Mouse (Mus musculus): ENCODE measurements around the gene Olfr937. TPM values are rescaled to one million over a fixed set of nuclear protein-coding genes. Genes with fewer than 3 reads are reported as not detected.

Olfr937 gene
- not detected in 2 replicates for polyA plus RNA-seq (2014; fragmentation: Nextera tagmentation; extraction: Ambion mirVana)

- H3K36me3 ChIP-seq (ENCODE audit: control insufficient read depth, insufficient read depth, low read length) = no peaks in the 10 kb centered on the region
- WGBS = 81% methylated on average over 1 of the region's 1 CpGs
- no peak within 1 kb of the TSS for H3K4me2 ChIP-seq (replicated peaks; ENCODE audit: low read depth, low read length)
- H3K9ac ChIP-seq (replicated peaks; ENCODE audit: low read depth, low read length) = no peak within 1 kb of the TSS
- no peak within 1 kb of the TSS for H3K4me3 ChIP-seq (ENCODE audit: low read depth, low read length)
- H3K27ac ChIP-seq (ENCODE audit: low read length) = no peak within 1 kb of the TSS
- ATAC-seq (ENCODE audit: insufficient number of reproducible peaks, insufficient read depth, low FRiP score, low read depth) = no peak
- no peaks in the 10 kb centered on the region for H3K27me3 ChIP-seq (ENCODE audit: control insufficient read depth, insufficient read depth, low read length)
- no peaks in the 10 kb centered on the region for H3K4me1 ChIP-seq (ENCODE audit: control insufficient read depth, insufficient read depth, low read length)
- no peaks in the 10 kb centered on the region for H3K9me3 ChIP-seq (ENCODE audit: control insufficient read depth, low read depth, low read length)
Measured at GRCm38 (mm10) chr9:39064851-39065250, at the start of gene Olfr937. Olfr937 (minus strand) TSS chr9:39064951.

- no peak within 1 kb of the TSS for H3K4me2 ChIP-seq (replicated peaks; ENCODE audit: low read depth, low read length)
- ATAC-seq (ENCODE audit: insufficient number of reproducible peaks, insufficient read depth, low FRiP score, low read depth) = no peak
- no peak within 1 kb of the TSS for H3K9ac ChIP-seq (replicated peaks; ENCODE audit: low read depth, low read length)
- H3K27ac ChIP-seq (ENCODE audit: low read length) = no peak within 1 kb of the TSS
- H3K9me3 ChIP-seq (ENCODE audit: control insufficient read depth, low read depth, low read length) = no peaks in the 10 kb centered on the region
- WGBS = 89% methylated on average over 2 of the region's 2 CpGs
- H3K36me3 ChIP-seq (ENCODE audit: control insufficient read depth, insufficient read depth, low read length) = no peaks in the 10 kb centered on the region
- no peak within 1 kb of the TSS for H3K4me3 ChIP-seq (ENCODE audit: low read depth, low read length)
- H3K4me1 ChIP-seq (ENCODE audit: control insufficient read depth, insufficient read depth, low read length) = no peaks in the 10 kb centered on the region
- no peaks in the 10 kb centered on the region for H3K27me3 ChIP-seq (ENCODE audit: control insufficient read depth, insufficient read depth, low read length)
Measured at GRCm38 (mm10) chr9:39078787-39079186, 14.0 kb upstream of the Olfr937 start, which contains the start of gene Olfr938. Olfr938 (minus strand) TSS chr9:39078887.

DNA sequence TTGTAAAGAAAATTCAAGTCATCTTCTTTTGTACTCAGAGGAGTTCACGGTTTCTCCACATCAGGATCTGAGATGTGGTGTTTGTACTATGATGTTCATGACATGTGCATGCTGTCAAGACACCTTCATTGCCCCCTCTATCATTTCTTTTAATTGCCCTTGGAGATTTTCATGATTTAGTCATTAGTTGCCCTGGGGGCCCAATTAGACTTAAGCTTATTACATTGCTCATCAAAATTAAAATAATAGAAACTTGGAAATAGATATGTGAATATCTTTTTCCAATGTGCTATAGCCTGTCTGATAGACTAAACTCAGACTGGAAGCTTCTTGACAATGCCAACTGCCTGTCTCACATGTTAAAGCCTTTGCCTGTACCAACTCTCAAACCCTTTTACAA, 41.5 kb downstream of the Olfr937 start, which contains the start of gene Olfr146:
Gene Olfr146 (minus strand): TSS at position 101 of the 400 bp plus-strand sequence.
- Histone ChIP-seq H3K4me1 (ENCODE audit: control insufficient read depth, insufficient read depth, low read length) (no peaks in the 10 kb centered on the region), H3K27ac (ENCODE audit: low read length) (no peak within 1 kb of the TSS), H3K4me2 (replicated peaks; ENCODE audit: low read depth, low read length) (no peak within 1 kb of the TSS), H3K27me3 (ENCODE audit: control insufficient read depth, insufficient read depth, low read length) (no peaks in the 10 kb centered on the region), H3K9me3 (ENCODE audit: control insufficient read depth, low read depth, low read length) (no peaks in the 10 kb centered on the region), H3K9ac (replicated peaks; ENCODE audit: low read depth, low read length) (no peak within 1 kb of the TSS), H3K4me3 (ENCODE audit: low read depth, low read length) (no peak within 1 kb of the TSS), H3K36me3 (ENCODE audit: control insufficient read depth, insufficient read depth, low read length) (no peaks in the 10 kb centered on the region)
- WGBS = 75% methylated on average over 1 of the region's 1 CpGs
- ATAC-seq (ENCODE audit: insufficient number of reproducible peaks, insufficient read depth, low FRiP score, low read depth) = no peak

Small RNA genes lying within 50 kb of the gene (microRNA-seq; reads per million reads assigned to microRNA genes)
- gene Gm25032 (not detected), gene Gm25529 (not detected)

Other genes with a start within 250 kb of the Olfr937 start
- not detected in 2 replicates for gene Olfr923, start 238.4 kb downstream of the Olfr937 start, polyA plus RNA-seq (2014; fragmentation: Nextera tagmentation; extraction: Ambion mirVana)
- gene Olfr924, start 220.5 kb downstream of the Olfr937 start, polyA plus RNA-seq (2014; fragmentation: Nextera tagmentation; extraction: Ambion mirVana) = not detected in 2 replicates
- not detected in 2 replicates for gene Olfr26, start 209.9 kb downstream of the Olfr937 start, polyA plus RNA-seq (2014; fragmentation: Nextera tagmentation; extraction: Ambion mirVana)
- gene Olfr926, start 187.8 kb downstream of the Olfr937 start, polyA plus RNA-seq (2014; fragmentation: Nextera tagmentation; extraction: Ambion mirVana) = not detected in 2 replicates
- not detected in 2 replicates for gene Olfr930, start 135.1 kb downstream of the Olfr937 start, polyA plus RNA-seq (2014; fragmentation: Nextera tagmentation; extraction: Ambion mirVana)
- not detected in 2 replicates for gene Olfr933, start 92.6 kb downstream of the Olfr937 start, polyA plus RNA-seq (2014; fragmentation: Nextera tagmentation; extraction: Ambion mirVana)
- gene Olfr934, start 76.6 kb downstream of the Olfr937 start, polyA plus RNA-seq (2014; fragmentation: Nextera tagmentation; extraction: Ambion mirVana) = not detected in 2 replicates
- not detected in 2 replicates for gene Olfr935, start 65.3 kb downstream of the Olfr937 start, polyA plus RNA-seq (2014; fragmentation: Nextera tagmentation; extraction: Ambion mirVana)
- not detected in 2 replicates for gene Olfr146, start 41.6 kb downstream of the Olfr937 start, polyA plus RNA-seq (2014; fragmentation: Nextera tagmentation; extraction: Ambion mirVana)
- not detected in 2 replicates for gene Olfr938, start 13.9 kb upstream of the Olfr937 start, polyA plus RNA-seq (2014; fragmentation: Nextera tagmentation; extraction: Ambion mirVana)
- not detected in 2 replicates for gene Olfr27, start 63.2 kb upstream of the Olfr937 start, polyA plus RNA-seq (2014; fragmentation: Nextera tagmentation; extraction: Ambion mirVana)
- not detected in 2 replicates for gene Olfr943, start 101.4 kb upstream of the Olfr937 start, polyA plus RNA-seq (2014; fragmentation: Nextera tagmentation; extraction: Ambion mirVana)
- not detected in 2 replicates for gene Olfr944, start 137.0 kb upstream of the Olfr937 start, polyA plus RNA-seq (2014; fragmentation: Nextera tagmentation; extraction: Ambion mirVana)
- not detected in 2 replicates for gene Olfr1537, start 185.0 kb upstream of the Olfr937 start, polyA plus RNA-seq (2014; fragmentation: Nextera tagmentation; extraction: Ambion mirVana)
- gene Olfr945, start 211.9 kb upstream of the Olfr937 start, polyA plus RNA-seq (2014; fragmentation: Nextera tagmentation; extraction: Ambion mirVana) = not detected in 2 replicates